Comparison of ENCODE assay signal across 8 mouse cellular contexts in the genomic region with DNA sequence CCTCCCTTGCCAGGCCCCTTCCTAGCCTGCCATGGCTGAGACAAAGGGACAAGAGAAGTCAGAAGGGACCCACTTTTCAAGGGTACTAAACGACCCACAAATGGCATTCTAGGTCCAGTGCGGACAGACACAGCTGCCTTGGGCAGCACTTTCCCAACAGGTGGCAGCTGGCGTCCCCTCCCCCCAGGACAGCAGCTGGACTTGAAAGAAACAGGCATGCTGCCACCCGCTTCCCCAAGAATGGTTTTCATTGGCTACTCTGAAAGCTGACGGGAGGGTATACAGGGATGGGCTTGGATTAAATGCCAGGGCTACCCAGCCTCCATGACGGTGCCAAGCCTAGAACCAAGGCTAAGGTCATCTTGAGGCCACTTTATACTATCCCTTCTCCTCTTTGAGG. TPM values are rescaled to one million over a fixed set of nuclear protein-coding genes. Genes with fewer than 3 reads are reported as not detected.
DNase-seq lines count a peak whose midpoint lies in the region; ATAC-seq and TF ChIP-seq lines count a peak whose summit lies in the region.

No protein-coding gene starts in this region.

- no peaks in the 10 kb centered on the region for H3K9me3 ChIP-seq in intestine, postnatal 0 days (ENCODE audit: control insufficient read depth)

- no peak overlapping the region for H3K9ac ChIP-seq in intestine, postnatal 0 days (ENCODE audit: low read depth, low read length)

- H3K27me3 ChIP-seq in C2C12 (ENCODE audit: control insufficient read depth, insufficient read depth, insufficient read length), result no peaks in the 10 kb centered on the region
- no peaks in the 10 kb centered on the region for H3K27me3 ChIP-seq in intestine, postnatal 0 days (replicated peaks; ENCODE audit: control insufficient read depth, insufficient read depth, low read length)

- peaks cover 56% of the 10 kb centered on the region for H3K36me3 ChIP-seq in C2C12 (ENCODE audit: control insufficient read depth, insufficient read depth)
- H3K36me3 ChIP-seq in intestine, postnatal 0 days (ENCODE audit: control insufficient read depth, insufficient read depth), result peaks cover 44% of the 10 kb centered on the region

- no peak overlapping the region for H3ac ChIP-seq in C2C12 (ENCODE audit: control insufficient read depth, insufficient read length, low read depth)

- TF ChIP-seq POLR2A in embryonic fibroblast, embryonic 13.5 days (IDR thresholded peaks at IDR 0.05; ENCODE audit: low read depth, low read length), result no peak

- peaks cover 47% of the 10 kb centered on the region for H3K79me3 ChIP-seq in C2C12 (ENCODE audit: low read depth)

- H3K27ac ChIP-seq in embryonic fibroblast, embryonic 13.5 days (ENCODE audit: insufficient read depth, low read length), result no peak overlapping the region
- no peak overlapping the region for H3K27ac ChIP-seq in intestine, postnatal 0 days (ENCODE audit: low read depth, low read length)

- intact Hi-C loops in heart, postnatal 14 days (cut with DNase I), result no loop called here

- H3K4me2 ChIP-seq in intestine, postnatal 0 days (replicated peaks; ENCODE audit: low read depth), result peak overlapping the region; percentile 89

- H3K79me2 ChIP-seq in C2C12 (ENCODE audit: control insufficient read depth, insufficient read depth), result peaks cover 62% of the 10 kb centered on the region

- no peak for TF ChIP-seq CTCF in C2C12 (IDR thresholded peaks at IDR 0.05; ENCODE audit: control insufficient read depth, insufficient read depth, insufficient read length)
- no peak for TF ChIP-seq CTCF in embryonic fibroblast, embryonic 13.5 days (IDR thresholded peaks at IDR 0.05; ENCODE audit: borderline replicate concordance, insufficient read depth, low read length)
- no peak for TF ChIP-seq CTCF in intestine, postnatal 0 days (IDR thresholded peaks at IDR 0.05; ENCODE audit: low read depth)

- H3K4me1 ChIP-seq in embryonic fibroblast, embryonic 13.5 days (ENCODE audit: control insufficient read depth, insufficient read depth, low read length), result peaks cover 14% of the 10 kb centered on the region
- peaks cover 14% of the 10 kb centered on the region; the same call in 1 of the 2 replicates for H3K4me1 ChIP-seq in intestine, postnatal 0 days (replicated peaks; ENCODE audit: control insufficient read depth, insufficient read depth, low read length)

- DNase-seq in heart, adult 11 months, result peak; percentile 91
- no peak for DNase-seq in heart, postnatal 14 days
- peak; percentile 46 for DNase-seq in lung, postnatal 10 days
- DNase-seq in urinary bladder, postnatal 10 days (ENCODE audit: low spot score), result no peak

- WGBS in intestine, postnatal 0 days, result 60% methylated on average over 6 of the region's 6 CpGs

- ATAC-seq in intestine, postnatal 0 days, result no peak
- ATAC-seq in megakaryocyte-erythroid progenitor cell, adult 5-6 weeks (replicated peaks; ENCODE audit: low FRiP score, low TSS enrichment, poor library complexity, severe bottlenecking), result no peak

- H3K4me3 ChIP-seq in C2C12 (ENCODE audit: insufficient read depth, poor library complexity, severe bottlenecking), result no peak overlapping the region
- peak overlapping the region; percentile 81 for H3K4me3 ChIP-seq in embryonic fibroblast, embryonic 13.5 days (ENCODE audit: insufficient read depth, low read length)
- no peak overlapping the region for H3K4me3 ChIP-seq in intestine, postnatal 0 days (ENCODE audit: low read depth, low read length)

TF ChIP-seq in C2C12, 6 proteins besides CTCF, POLR2A, EP300 and RAD21:
- TF ChIP-seq MYOD1 (IDR thresholded peaks at IDR 0.05; ENCODE audit: control insufficient read depth, insufficient read length, low read depth) (peak; percentile 95), USF1 (IDR thresholded peaks at IDR 0.05; ENCODE audit: low read depth) (no peak), CEBPB (IDR thresholded peaks at IDR 0.05; ENCODE audit: low read depth) (no peak), MYOG (IDR thresholded peaks at IDR 0.05; ENCODE audit: control insufficient read depth, extremely low read depth, insufficient read length) (peak; percentile 80), FOSL1 (IDR thresholded peaks at IDR 0.05; ENCODE audit: insufficient read depth, low read length, poor library complexity, severe bottlenecking) (no peak)
TF ChIP-seq in C2C12: peak in this region for 2.

RNA-seq across cellular contexts. Expression of gene Traf4, which starts 2.9 kb away (rescaled TPM):
- total RNA-seq in heart, postnatal 14 days (2021), result 10 to 100 TPM; 10.3 to 11.2 TPM
- polyA plus RNA-seq in C2C12 (2012; fragmentation: generic; extraction: Trizol), result 99.8 TPM
- polyA plus RNA-seq in embryonic fibroblast, embryonic 13.5 days (2011; ENCODE audit: insufficient read length, low read depth, missing spikeins), result 40.5 and 45.1 TPM in 2 replicates
- 30.8 and 30.9 TPM in 2 replicates for polyA plus RNA-seq in intestine, postnatal 0 days (2015; fragmentation: Nextera tagmentation; extraction: Ambion mirVana)
- 30.3 and 39.1 TPM in 2 replicates for total RNA-seq in megakaryocyte-erythroid progenitor cell, adult 5-6 weeks (2014; fragmentation: Nextera tagmentation)
- total RNA-seq in megakaryocyte-erythroid progenitor cell, adult 5-6 weeks (2017), result 10.3 and 18.0 TPM in 2 replicates

RNA-seq across cellular contexts. Expression of gene Nek8, which starts 14.0 kb away (rescaled TPM):
- 1 to 10 TPM; 4.8 to 6.2 TPM for total RNA-seq in heart, postnatal 14 days (2021)
- polyA plus RNA-seq in C2C12 (2012; fragmentation: generic; extraction: Trizol), result 8.9 TPM
- polyA plus RNA-seq in embryonic fibroblast, embryonic 13.5 days (2011; ENCODE audit: insufficient read length, low read depth, missing spikeins), result 12.0 and 17.9 TPM in 2 replicates
- 5.7 and 5.8 TPM in 2 replicates for polyA plus RNA-seq in intestine, postnatal 0 days (2015; fragmentation: Nextera tagmentation; extraction: Ambion mirVana)
- 26.7 and 38.5 TPM in 2 replicates for total RNA-seq in megakaryocyte-erythroid progenitor cell, adult 5-6 weeks (2014; fragmentation: Nextera tagmentation)
- 3.7 and 7.4 TPM in 2 replicates for total RNA-seq in megakaryocyte-erythroid progenitor cell, adult 5-6 weeks (2017)

RNA-seq across cellular contexts. Expression of gene Tlcd1, which starts 14.0 kb away (rescaled TPM):
- 1 to 10 TPM; 6.5 to 7.6 TPM for total RNA-seq in heart, postnatal 14 days (2021)
- 15.9 TPM for polyA plus RNA-seq in C2C12 (2012; fragmentation: generic; extraction: Trizol)
- 13.6 and 15.3 TPM in 2 replicates for polyA plus RNA-seq in embryonic fibroblast, embryonic 13.5 days (2011; ENCODE audit: insufficient read length, low read depth, missing spikeins)
- 14.1 and 16.1 TPM in 2 replicates for polyA plus RNA-seq in intestine, postnatal 0 days (2015; fragmentation: Nextera tagmentation; extraction: Ambion mirVana)
- 24.4 and 25.2 TPM in 2 replicates for total RNA-seq in megakaryocyte-erythroid progenitor cell, adult 5-6 weeks (2014; fragmentation: Nextera tagmentation)
- 13.3 and 19.6 TPM in 2 replicates for total RNA-seq in megakaryocyte-erythroid progenitor cell, adult 5-6 weeks (2017)

RNA-seq across cellular contexts. Expression of gene Rpl23a, which starts 20.9 kb away (rescaled TPM):
- total RNA-seq in heart, postnatal 14 days (2021), result 100 to 1,000 TPM; 776 to 812 TPM
- 4,612 TPM for polyA plus RNA-seq in C2C12 (2012; fragmentation: generic; extraction: Trizol)
- polyA plus RNA-seq in embryonic fibroblast, embryonic 13.5 days (2011; ENCODE audit: insufficient read length, low read depth, missing spikeins), result 2,180 and 2,276 TPM in 2 replicates
- 762 and 768 TPM in 2 replicates for polyA plus RNA-seq in intestine, postnatal 0 days (2015; fragmentation: Nextera tagmentation; extraction: Ambion mirVana)
- 5,168 and 5,735 TPM in 2 replicates for total RNA-seq in megakaryocyte-erythroid progenitor cell, adult 5-6 weeks (2014; fragmentation: Nextera tagmentation)
- total RNA-seq in megakaryocyte-erythroid progenitor cell, adult 5-6 weeks (2017), result 4,325 and 4,755 TPM in 2 replicates

RNA-seq across cellular contexts. Expression of gene Rab34, which starts 25.7 kb away (rescaled TPM):
- 10 to 100 TPM; 14.2 to 17.8 TPM for total RNA-seq in heart, postnatal 14 days (2021)
- 182 TPM for polyA plus RNA-seq in C2C12 (2012; fragmentation: generic; extraction: Trizol)
- 112 and 127 TPM in 2 replicates for polyA plus RNA-seq in embryonic fibroblast, embryonic 13.5 days (2011; ENCODE audit: insufficient read length, low read depth, missing spikeins)
- 33.9 and 35.4 TPM in 2 replicates for polyA plus RNA-seq in intestine, postnatal 0 days (2015; fragmentation: Nextera tagmentation; extraction: Ambion mirVana)
- total RNA-seq in megakaryocyte-erythroid progenitor cell, adult 5-6 weeks (2014; fragmentation: Nextera tagmentation), result 4.8 TPM in 1 of 2 replicates, not detected in the other
- total RNA-seq in megakaryocyte-erythroid progenitor cell, adult 5-6 weeks (2017), result not detected in 2 replicates

Comparison
In these comparisons a context has a peak if more than half of its experiments do, and no peak if none do; other contexts are left out.
1. DNase-seq: peak in heart, adult 11 months (single experiment) and lung, postnatal 10 days (single experiment); none in heart, postnatal 14 days (0 of 2) and urinary bladder, postnatal 10 days (single experiment).